Mouse (Mus musculus) myocyte (in vitro differentiated cells): Measurements from ENCODE around the gene AC170998.1. TPM values are rescaled to one million over a fixed set of nuclear protein-coding genes. Genes with fewer than 3 reads are reported as not detected.
A peak's percentile ranks its signal among the peaks of the same experiment; 100 is the strongest.

Source experiments
- H3K27me3 ChIP-seq: one replicate; pipeline ENCODE4 v1.6.1; 2011; ENCODE audit not compliant: control insufficient read depth, insufficient read depth, insufficient read length
- H3K36me3 ChIP-seq: one replicate; pipeline ENCODE4 v1.6.1; 2011; ENCODE audit not compliant: control insufficient read depth, insufficient read depth
- H3K4me2 ChIP-seq: one replicate; pipeline ENCODE4 v1.6.1; 2011; ENCODE audit warnings: low read depth, control low read depth
- H3K4me3 ChIP-seq: one replicate; pipeline ENCODE4 v1.5.1; 2011; ENCODE audit warnings: mild to moderate bottlenecking, control low read depth, moderate library complexity
- H3K79me2 ChIP-seq: one replicate; pipeline ENCODE4 v1.6.1; 2011; ENCODE audit not compliant: control insufficient read depth, insufficient read depth
- H3ac ChIP-seq: one replicate; pipeline ENCODE4 v1.6.1; 2011; ENCODE audit not compliant: control insufficient read depth, insufficient read length
- CEBPB ChIP-seq: IDR thresholded peaks from 2 replicates; pipeline ENCODE4 v1.6.1; 2011; ENCODE audit warnings: mild to moderate bottlenecking, moderate library complexity; ENCODE audit not compliant: poor library complexity, insufficient read depth, severe bottlenecking
- E2F4 ChIP-seq: IDR thresholded peaks from one replicate; pipeline ENCODE4 v1.6.1; 2011; ENCODE audit warnings: mild to moderate bottlenecking, control low read depth, moderate library complexity; ENCODE audit not compliant: insufficient read depth
- MAX ChIP-seq: IDR thresholded peaks from one replicate; pipeline ENCODE4 v1.6.1; 2011; ENCODE audit warnings: low read depth, mild to moderate bottlenecking, control low read depth
- MYOD1 ChIP-seq, 3 experiments: IDR thresholded peaks; one replicate each; pipeline ENCODE4 v1.6.1; 2011; ENCODE audit warnings: control low read depth in 2 of 3, low read depth in 2 of 3, mild to moderate bottlenecking in 2 of 3, moderate library complexity in 1 of 3; ENCODE audit not compliant: insufficient read length in 2 of 3, control insufficient read depth in 1 of 3
- MYOG ChIP-seq, 3 experiments: IDR thresholded peaks; one replicate each; pipeline ENCODE4 v1.6.1; 2011; ENCODE audit warnings: control low read depth in 2 of 3, low read depth in 2 of 3, mild to moderate bottlenecking in 2 of 3; ENCODE audit not compliant: insufficient read length in 2 of 3, control insufficient read depth in 1 of 3, insufficient read depth in 1 of 3
- POLR2A ChIP-seq: IDR thresholded peaks from one replicate; pipeline ENCODE4 v1.6.1; 2011; ENCODE audit warnings: low read depth, mild to moderate bottlenecking, control low read depth, moderate library complexity; ENCODE audit not compliant: insufficient read length
- POLR2AphosphoS2 ChIP-seq: IDR thresholded peaks from one replicate; pipeline ENCODE4 v1.6.1; 2011; ENCODE audit warnings: low read depth, control low read depth; ENCODE audit not compliant: insufficient read length
- REST ChIP-seq: IDR thresholded peaks from one replicate; pipeline ENCODE4 v1.6.1; 2011; ENCODE audit warnings: mild to moderate bottlenecking, control low read depth, moderate library complexity; ENCODE audit not compliant: insufficient read depth, insufficient read length
- SRF ChIP-seq: IDR thresholded peaks from one replicate; pipeline ENCODE4 v1.6.1; 2011; ENCODE audit warnings: low read depth; ENCODE audit not compliant: control insufficient read depth, insufficient read length
- TCF12 ChIP-seq: IDR thresholded peaks from one replicate; pipeline ENCODE4 v1.6.1; 2011; ENCODE audit warnings: mild to moderate bottlenecking, control low read depth; ENCODE audit not compliant: poor library complexity, insufficient read depth, severe bottlenecking
- TCF3 ChIP-seq: IDR thresholded peaks from one replicate; pipeline ENCODE4 v1.6.1; 2011; ENCODE audit warnings: low read depth, control low read depth; ENCODE audit not compliant: insufficient read length
- USF1 ChIP-seq: IDR thresholded peaks from one replicate; pipeline ENCODE4 v1.6.1; 2011; ENCODE audit warnings: low read depth, mild to moderate bottlenecking, control low read depth, moderate library complexity
- polyA plus RNA-seq: library from polyadenylated mRNA; unstranded; fragments of >200 nt; fragmentation: generic; extraction: Trizol; gene quantifications from one replicate; pipeline ENCODE4 v1.2.1, GENCODE M21; 2012; ENCODE audit warnings: missing spikeins

AC170998.1 gene
- polyA plus RNA-seq, 1 experiment = not detected

GRCm38 (mm10) chr17:28693086-28693485, 32.8 kb upstream of the AC170998.1 start:
- H3K27me3 ChIP-seq = no peaks in the 10 kb centered on the region
- TF ChIP-seq POLR2AphosphoS2 = no peak
- peak; percentile 86 for TF ChIP-seq CEBPB
- no peaks in the 10 kb centered on the region for H3K36me3 ChIP-seq
- H3K4me3 ChIP-seq = peak overlapping the region; percentile 60
- peak overlapping the region; percentile 89 for H3K4me2 ChIP-seq
- peaks cover 61% of the 10 kb centered on the region for H3K79me2 ChIP-seq
- no peak overlapping the region for H3ac ChIP-seq

GRCm38 (mm10) chr17:28694078-28694477, 31.8 kb upstream of the AC170998.1 start:
- Histone ChIP-seq H3K4me2 (no peak overlapping the region), H3K4me3 (no peak overlapping the region), H3ac (no peak overlapping the region), H3K36me3 (no peaks in the 10 kb centered on the region), H3K79me2 (peaks cover 66% of the 10 kb centered on the region), H3K27me3 (no peaks in the 10 kb centered on the region)
- no peak for TF ChIP-seq SRF
- TF ChIP-seq E2F4 = no peak
- no peak for TF ChIP-seq POLR2AphosphoS2
- no peak for TF ChIP-seq POLR2A
- no peak for TF ChIP-seq USF1
- no peak for TF ChIP-seq TCF3
- TF ChIP-seq MAX = no peak
- no peak for TF ChIP-seq MYOG (IDR thresholded peaks at IDR 0.05; ENCODE audit: control insufficient read depth in 1 of 3, insufficient read depth in 1 of 3, insufficient read length in 2 of 3, low read depth in 2 of 3)
- no peak for TF ChIP-seq MYOD1 (IDR thresholded peaks at IDR 0.05; ENCODE audit: control insufficient read depth in 1 of 3, insufficient read length in 2 of 3, low read depth in 2 of 3)
- no peak for TF ChIP-seq CEBPB
- TF ChIP-seq TCF12 = no peak
- TF ChIP-seq REST = no peak

DNA sequence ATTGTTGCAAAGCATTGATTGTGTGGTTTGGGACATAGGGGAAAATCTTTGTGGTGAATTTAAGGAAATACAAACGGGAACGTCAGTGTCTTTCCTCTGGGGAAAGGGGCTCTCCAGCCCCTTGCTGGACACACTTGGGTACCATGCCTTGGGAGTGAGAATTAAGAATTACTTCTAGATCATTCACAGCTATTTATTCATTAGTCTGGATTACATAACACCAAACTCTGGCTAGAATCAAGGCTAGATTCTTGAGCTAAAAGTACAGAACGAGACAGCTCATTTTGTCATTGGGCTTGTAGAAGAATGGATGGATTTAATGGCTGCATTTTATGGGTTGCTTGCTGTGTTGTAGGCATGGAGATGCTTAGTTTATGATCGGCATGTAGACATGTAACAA, 31.1 kb upstream of the AC170998.1 start:
- peaks cover 74% of the 10 kb centered on the region for H3K79me2 ChIP-seq
- no peak for TF ChIP-seq MYOG (IDR thresholded peaks at IDR 0.05; ENCODE audit: control insufficient read depth in 1 of 3, insufficient read depth in 1 of 3, insufficient read length in 2 of 3, low read depth in 2 of 3)
- no peak for TF ChIP-seq MAX
- no peaks in the 10 kb centered on the region for H3K36me3 ChIP-seq
- no peak overlapping the region for H3K4me3 ChIP-seq
- H3K27me3 ChIP-seq = no peaks in the 10 kb centered on the region
- H3ac ChIP-seq = no peak overlapping the region
- H3K4me2 ChIP-seq = no peak overlapping the region

DNA sequence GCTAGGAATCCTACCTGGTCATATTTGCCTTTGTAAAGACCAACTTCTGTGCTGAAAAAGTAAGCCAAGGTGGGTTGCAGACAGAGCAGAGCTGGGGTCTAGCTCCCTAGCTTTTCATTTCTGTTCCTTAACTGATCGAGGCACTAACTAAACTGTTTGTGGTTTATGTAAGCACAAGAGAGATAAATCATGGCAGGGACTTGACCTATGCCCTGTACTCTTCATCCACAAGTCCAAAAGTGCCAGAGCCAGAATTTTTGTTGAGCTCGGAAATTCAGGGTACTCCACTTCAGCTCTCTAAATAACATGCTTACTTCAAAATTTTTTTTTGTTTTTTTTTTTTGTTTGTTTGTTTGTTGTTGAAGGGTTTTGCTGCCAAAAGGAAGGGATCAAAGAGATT, 29.2 kb upstream of the AC170998.1 start:
- H3K36me3 ChIP-seq = no peaks in the 10 kb centered on the region
- H3K4me3 ChIP-seq = no peak overlapping the region
- peaks cover 92% of the 10 kb centered on the region for H3K79me2 ChIP-seq
- H3K27me3 ChIP-seq = no peaks in the 10 kb centered on the region
- H3ac ChIP-seq = no peak overlapping the region
- no peak for TF ChIP-seq TCF12
- TF ChIP-seq REST = no peak
- H3K4me2 ChIP-seq = no peak overlapping the region

DNA sequence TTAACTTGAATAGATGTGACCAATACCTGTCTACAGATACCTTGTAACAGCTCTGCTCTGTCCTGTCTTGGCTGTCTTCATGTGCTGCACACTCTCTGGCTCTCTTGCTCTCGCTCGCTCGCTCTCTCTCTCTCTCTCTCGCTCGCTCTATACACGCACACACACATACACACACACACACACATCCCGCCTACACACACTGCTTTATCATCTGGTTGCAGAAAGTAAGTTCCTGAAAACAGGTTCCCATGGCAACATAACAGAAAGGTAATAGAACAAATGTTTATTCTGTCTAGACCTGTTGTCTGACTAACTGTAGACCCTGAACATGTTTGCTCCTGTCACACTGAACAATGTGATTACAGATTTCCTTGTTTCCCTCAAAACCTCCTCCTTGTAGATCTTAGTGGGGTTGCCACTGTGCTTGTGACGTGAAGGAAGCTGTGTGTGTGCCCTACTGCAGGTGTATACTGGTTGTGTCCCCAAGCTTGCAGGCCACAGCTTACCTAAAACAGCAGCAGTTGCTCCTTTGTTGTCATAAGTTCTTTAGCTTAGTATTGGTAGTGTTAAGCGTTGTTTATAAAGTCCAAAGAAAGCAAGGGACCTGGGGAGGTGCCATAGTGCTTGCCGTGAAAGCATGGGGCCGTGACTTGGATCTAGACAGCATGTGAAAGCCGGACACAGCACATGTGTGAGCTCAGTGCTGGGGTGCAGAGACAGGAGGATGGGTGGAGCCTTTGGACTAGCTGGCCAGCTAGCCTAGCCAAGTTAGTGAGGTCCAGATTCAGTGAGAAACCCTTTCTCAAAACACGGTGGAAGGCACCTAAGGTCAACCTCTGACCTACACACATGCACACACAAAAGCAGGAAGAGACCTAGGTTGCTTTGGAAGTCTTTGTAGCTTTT, 28.3 kb upstream of the AC170998.1 start:
- H3K27me3 ChIP-seq = no peaks in the 10 kb centered on the region
- H3K36me3 ChIP-seq = no peaks in the 10 kb centered on the region
- peaks cover 92% of the 10 kb centered on the region for H3K79me2 ChIP-seq
- no peak overlapping the region for H3K4me3 ChIP-seq
- TF ChIP-seq CEBPB (no peak), MYOD1 (IDR thresholded peaks at IDR 0.05; ENCODE audit: control insufficient read depth in 1 of 3, insufficient read length in 2 of 3, low read depth in 2 of 3) (no peak), TCF3 (no peak), POLR2AphosphoS2 (no peak), MYOG (IDR thresholded peaks at IDR 0.05; ENCODE audit: control insufficient read depth in 1 of 3, insufficient read depth in 1 of 3, insufficient read length in 2 of 3, low read depth in 2 of 3) (no peak)
- H3ac ChIP-seq = no peak overlapping the region
- peak overlapping the region; percentile 28 for H3K4me2 ChIP-seq

GRCm38 (mm10) chr17:28698245-28698644, 27.6 kb upstream of the AC170998.1 start:
- Histone ChIP-seq H3ac (no peak overlapping the region), H3K36me3 (no peaks in the 10 kb centered on the region), H3K4me2 (peak overlapping the region; percentile 28), H3K27me3 (no peaks in the 10 kb centered on the region), H3K4me3 (no peak overlapping the region), H3K79me2 (peaks cover 92% of the 10 kb centered on the region)
- TF ChIP-seq MAX = no peak
- no peak for TF ChIP-seq TCF3
- no peak for TF ChIP-seq REST
- TF ChIP-seq CEBPB = no peak
- TF ChIP-seq POLR2AphosphoS2 = no peak
- TF ChIP-seq MYOG (IDR thresholded peaks at IDR 0.05; ENCODE audit: control insufficient read depth in 1 of 3, insufficient read depth in 1 of 3, insufficient read length in 2 of 3, low read depth in 2 of 3) = no peak
- no peak for TF ChIP-seq TCF12
- TF ChIP-seq SRF = no peak
- no peak for TF ChIP-seq POLR2A
- no peak for TF ChIP-seq MYOD1 (IDR thresholded peaks at IDR 0.05; ENCODE audit: control insufficient read depth in 1 of 3, insufficient read length in 2 of 3, low read depth in 2 of 3)
- TF ChIP-seq USF1 = no peak
- TF ChIP-seq E2F4 = no peak
